Mouse (Mus musculus): ENCODE measurements around the gene Nod2.

Gene Nod2

GRCm38 (mm10) chr8:88646837-88647778 is at the start of gene Nod2:
Nod2 (plus strand) TSS chr8:88647315.
- peak; percentile 93 for DNase-seq

GRCm38 (mm10) chr8:88598578-88598977 is 48.5 kb upstream of the Nod2 start:
- no peak for DNase-seq

- DNase-seq = no peak
Observed at GRCm38 (mm10) chr8:88599491-88599890, 47.6 kb upstream of the Nod2 start.

GRCm38 (mm10) chr8:88603446-88603989 is 43.6 kb upstream of the Nod2 start:
- no peak for DNase-seq

- DNase-seq = peak; percentile 8
Observed at GRCm38 (mm10) chr8:88604065-88605038, 42.8 kb upstream of the Nod2 start.

GRCm38 (mm10) chr8:88605361-88606040 is 41.6 kb upstream of the Nod2 start:
- no peak for DNase-seq

GRCm38 (mm10) chr8:88609036-88609435 is 38.1 kb upstream of the Nod2 start:
- no peak for DNase-seq

GRCm38 (mm10) chr8:88610271-88610670 is 36.8 kb upstream of the Nod2 start:
- DNase-seq = no peak

- no peak for DNase-seq
Observed at GRCm38 (mm10) chr8:88614981-88615380, 32.1 kb upstream of the Nod2 start.

- DNase-seq = no peak
Observed at GRCm38 (mm10) chr8:88618612-88619011, 28.5 kb upstream of the Nod2 start.

GRCm38 (mm10) chr8:88619513-88619912 is 27.6 kb upstream of the Nod2 start:
- no peak for DNase-seq

- DNase-seq = no peak
Observed at GRCm38 (mm10) chr8:88620931-88621330, 26.2 kb upstream of the Nod2 start.

GRCm38 (mm10) chr8:88621408-88621807 is 25.7 kb upstream of the Nod2 start:
- DNase-seq = peak; percentile 81

GRCm38 (mm10) chr8:88623351-88623750 is 23.8 kb upstream of the Nod2 start:
- DNase-seq = no peak

- no peak for DNase-seq
Observed at GRCm38 (mm10) chr8:88624276-88624675, 22.8 kb upstream of the Nod2 start.

GRCm38 (mm10) chr8:88626433-88626832 is 20.7 kb upstream of the Nod2 start:
- no peak for DNase-seq

- no peak for DNase-seq
Observed at GRCm38 (mm10) chr8:88626940-88627264, 20.2 kb upstream of the Nod2 start.

- DNase-seq = peak; percentile 76
Observed at GRCm38 (mm10) chr8:88627265-88627991, 19.7 kb upstream of the Nod2 start.

GRCm38 (mm10) chr8:88628001-88628774 is 18.9 kb upstream of the Nod2 start:
- DNase-seq = no peak

- peak; percentile 36 for DNase-seq
Observed at GRCm38 (mm10) chr8:88630225-88630624, 16.9 kb upstream of the Nod2 start.

GRCm38 (mm10) chr8:88631081-88631480 is 16.0 kb upstream of the Nod2 start:
- peak; percentile 41 for DNase-seq

All from kidney, adult 18-20 months (tissue).